Mouse (Mus musculus) spleen, postnatal 0 days (tissue): ENCODE data around the gene Olfr1155. TPM values are rescaled to one million over a fixed set of nuclear protein-coding genes. Genes with fewer than 3 reads are reported as not detected.

Experiments
- polyA plus RNA-seq: library from polyadenylated mRNA; unstranded; fragments of >200 nt; fragmentation: Nextera tagmentation; extraction: Ambion mirVana; gene quantifications from 2 replicates; pipeline ENCODE4 v1.2.1, GENCODE M21; 2015

The Olfr1155 gene
- polyA plus RNA-seq = not detected in 2 replicates

GRCm38 (mm10) chr2:87945037-87945436 is at the start of gene Olfr1155:
Olfr1155 (minus strand) TSS chr2:87945137.

GRCm38 (mm10) chr2:87989813-87990212 is 44.9 kb upstream of the Olfr1155 start, which contains the start of gene Olfr1158:
Olfr1158 (plus strand) TSS chr2:87990113.

GRCm38 (mm10) chr2:87974563-87974962 is 29.6 kb upstream of the Olfr1155 start, which contains the start of gene Olfr74:
Olfr74 (minus strand) TSS chr2:87974663.

GRCm38 (mm10) chr2:87968199-87968598 is 23.3 kb upstream of the Olfr1155 start, which contains the start of gene Olfr1157:
Olfr1157 (minus strand) TSS chr2:87968299.

GRCm38 (mm10) chr2:87953000-87953399 is 8.1 kb upstream of the Olfr1155 start, which contains the start of gene Olfr1156:
Olfr1156 (minus strand) TSS chr2:87953100.

GRCm38 (mm10) chr2:87905066-87905465 is 39.9 kb downstream of the Olfr1155 start, which contains the start of gene Olfr1154:
Olfr1154 (minus strand) TSS chr2:87905166.

GRCm38 (mm10) chr2:87894662-87895061 is 50.3 kb downstream of the Olfr1155 start, which contains the start of gene Olfr1153:
Olfr1153 (plus strand) TSS chr2:87894962.

Other genes with a start within 250 kb of the Olfr1155 start
- gene Olfr1137, start 232.0 kb downstream of the Olfr1155 start, polyA plus RNA-seq = not detected in 2 replicates
- not detected in 2 replicates for gene Olfr1138, start 205.2 kb downstream of the Olfr1155 start, polyA plus RNA-seq
- not detected in 2 replicates for gene Olfr1140, start 201.4 kb downstream of the Olfr1155 start, polyA plus RNA-seq
- not detected in 2 replicates for gene Olfr1141, start 191.1 kb downstream of the Olfr1155 start, polyA plus RNA-seq
- gene Olfr152, start 165.7 kb downstream of the Olfr1155 start, polyA plus RNA-seq = not detected in 2 replicates
- gene Olfr1143, start 144.5 kb downstream of the Olfr1155 start, polyA plus RNA-seq = not detected in 2 replicates
- not detected in 2 replicates for gene Olfr1145, start 135.3 kb downstream of the Olfr1155 start, polyA plus RNA-seq
- not detected in 2 replicates for gene Olfr1148, start 114.6 kb downstream of the Olfr1155 start, polyA plus RNA-seq
- gene Olfr1150-ps1, start 101.1 kb downstream of the Olfr1155 start, polyA plus RNA-seq = not detected in 2 replicates
- gene Olfr1151, start 89.3 kb downstream of the Olfr1155 start, polyA plus RNA-seq = not detected in 2 replicates
- 0.02 TPM in 1 of 2 replicates, not detected in the other for gene Olfr1152, start 78.6 kb downstream of the Olfr1155 start, polyA plus RNA-seq
- not detected in 2 replicates for gene Olfr1153, start 50.2 kb downstream of the Olfr1155 start, polyA plus RNA-seq
- gene Olfr1154, start 40.0 kb downstream of the Olfr1155 start, polyA plus RNA-seq = not detected in 2 replicates
- not detected in 2 replicates for gene Olfr1156, start 8.0 kb upstream of the Olfr1155 start, polyA plus RNA-seq
- not detected in 2 replicates for gene Olfr1157, start 23.2 kb upstream of the Olfr1155 start, polyA plus RNA-seq
- not detected in 2 replicates for gene Olfr74, start 29.5 kb upstream of the Olfr1155 start, polyA plus RNA-seq
- not detected in 2 replicates for gene Olfr1158, start 45.0 kb upstream of the Olfr1155 start, polyA plus RNA-seq
- not detected in 2 replicates for gene Olfr1160, start 63.1 kb upstream of the Olfr1155 start, polyA plus RNA-seq
- gene Olfr1161, start 77.6 kb upstream of the Olfr1155 start, polyA plus RNA-seq = not detected in 2 replicates
- gene Olfr73, start 92.6 kb upstream of the Olfr1155 start, polyA plus RNA-seq = not detected in 2 replicates
- not detected in 2 replicates for gene Olfr1162, start 106.0 kb upstream of the Olfr1155 start, polyA plus RNA-seq
- gene Olfr1163, start 126.7 kb upstream of the Olfr1155 start, polyA plus RNA-seq = not detected in 2 replicates
- gene Olfr1164, start 148.8 kb upstream of the Olfr1155 start, polyA plus RNA-seq = not detected in 2 replicates
- gene Olfr1166, start 183.1 kb upstream of the Olfr1155 start, polyA plus RNA-seq = not detected in 2 replicates
- not detected in 2 replicates for gene Olfr1167, start 210.1 kb upstream of the Olfr1155 start, polyA plus RNA-seq
- not detected in 2 replicates for gene Olfr1168, start 236.7 kb upstream of the Olfr1155 start, polyA plus RNA-seq